Mouse (Mus musculus) lung, postnatal 0 days (tissue): ENCODE measurements around the gene Raver2. TPM values are rescaled to one million over a fixed set of nuclear protein-coding genes. Genes with fewer than 3 reads are reported as not detected.

Experiments used
- ATAC-seq: fragments of 200-750 bp; cut with Nextera tagmentation; 2 replicates; pipeline ENCODE4 v1.8.0; 2017; ENCODE audit warnings: moderate library complexity
- DNase-seq: peaks from one replicate; pipeline ENCODE4 v3.0.0-alpha.2; 2016; ENCODE audit warnings: low spot score
- H3K27ac ChIP-seq: fragments of 300-500 bp; sonication (generic); 2 replicates; pipeline ENCODE4 v1.5.1; 2014; ENCODE audit warnings: antibody characterized with exemption, mild to moderate bottlenecking, low read length, mixed read lengths
- H3K27me3 ChIP-seq: fragments of 300-500 bp; sonication (generic); replicated peaks from 2 replicates; pipeline ENCODE4 v1.6.1; 2014; ENCODE audit warnings: low read length, mixed read lengths; ENCODE audit not compliant: insufficient read depth
- H3K36me3 ChIP-seq: fragments of 300-500 bp; sonication (generic); 2 replicates; pipeline ENCODE4 v1.6.1; 2014; ENCODE audit warnings: low read length, mixed read lengths; ENCODE audit not compliant: insufficient read depth
- H3K4me1 ChIP-seq: fragments of 300-500 bp; sonication (generic); 2 replicates; pipeline ENCODE4 v1.6.1; 2014; ENCODE audit warnings: antibody characterized with exemption, low read depth, low read length, mixed read lengths; ENCODE audit not compliant: insufficient read depth
- H3K4me2 ChIP-seq: fragments of 300-500 bp; sonication (generic); replicated peaks from 2 replicates; pipeline ENCODE4 v1.6.1; 2014; ENCODE audit warnings: low read depth, mild to moderate bottlenecking, low read length, moderate library complexity, mixed read lengths
- H3K4me3 ChIP-seq: fragments of 300-500 bp; sonication (generic); 2 replicates; pipeline ENCODE4 v1.5.1; 2014; ENCODE audit warnings: low read depth, low read length
- H3K9ac ChIP-seq: fragments of 300-500 bp; sonication (generic); replicated peaks from 2 replicates; pipeline ENCODE4 v1.6.1; 2014; ENCODE audit warnings: low read depth, mild to moderate bottlenecking
- H3K9me3 ChIP-seq: fragments of 300-500 bp; sonication (generic); 2 replicates; pipeline ENCODE4 v1.6.1; 2016; ENCODE audit warnings: low read length, mixed read lengths
- CTCF ChIP-seq: IDR thresholded peaks from 2 replicates; pipeline ENCODE4 v1.5.1; 2016; ENCODE audit warnings: antibody characterized with exemption, mild to moderate bottlenecking
- EP300 ChIP-seq: IDR thresholded peaks from 2 replicates; pipeline ENCODE4 v1.6.1; 2016; ENCODE audit warnings: antibody characterized with exemption, mild to moderate bottlenecking, control low read depth
- WGBS: fragments of 180-500 bp; shearing (Covaris S2); extraction: QIAGEN DNeasy Blood & Tissue Kit; methylation state at CpG from one replicate; pipeline ENCODE4 v1.1.7; 2014; 5-methylcytosine and 5-hydroxymethylcytosine counted together
- polyA plus RNA-seq: library from polyadenylated mRNA; unstranded; fragments of >200 nt; fragmentation: Nextera tagmentation; extraction: Ambion mirVana; gene quantifications from 2 replicates; pipeline ENCODE4 v1.2.1, GENCODE M21; 2015

Raver2 gene
- polyA plus RNA-seq, 1 experiment from 2014 or later: 13.0 TPM

DNA sequence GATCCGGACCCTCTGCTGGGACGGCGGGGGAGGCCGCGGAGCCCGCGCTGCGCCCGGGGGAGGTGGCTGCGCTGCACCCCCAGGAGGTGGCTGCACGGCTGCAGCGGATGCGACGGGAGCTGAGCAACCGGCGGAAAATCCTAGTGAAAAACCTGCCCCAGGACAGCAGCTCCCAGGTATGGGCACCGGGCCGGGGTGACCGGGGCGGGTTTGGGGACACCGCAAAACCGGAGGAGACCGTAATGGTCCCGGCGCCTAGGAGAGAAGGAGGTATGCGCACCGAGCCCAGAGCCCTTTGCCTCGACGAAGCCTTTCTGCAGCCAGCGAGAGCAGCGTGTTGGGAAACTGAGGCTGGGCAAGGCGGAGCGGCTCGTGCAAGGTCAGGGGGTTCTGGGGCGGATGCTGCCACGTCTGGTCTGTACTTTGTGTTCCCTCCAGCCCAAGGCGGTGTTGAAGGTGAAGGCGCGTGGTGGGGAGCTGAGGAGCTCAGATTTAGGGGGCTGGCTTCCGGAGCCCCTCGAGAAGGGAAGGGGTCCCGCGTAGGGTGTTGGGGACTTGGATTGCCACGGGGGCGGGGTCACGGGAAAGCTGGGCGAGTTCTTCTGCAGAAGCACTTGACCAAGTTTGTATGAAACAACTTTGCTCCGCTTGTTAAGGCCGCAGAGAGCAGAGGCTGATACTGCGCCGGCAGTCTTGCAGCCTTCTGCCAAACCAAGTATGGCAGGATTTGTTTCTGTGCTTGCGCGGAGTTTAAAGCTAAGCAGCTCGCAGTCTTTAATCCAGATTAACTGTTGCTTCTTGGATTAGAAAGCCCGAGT, 580 bp downstream of the Raver2 start:
- H3K4me2 ChIP-seq: peak overlapping the region; percentile 98
- TF ChIP-seq EP300 (no peak), CTCF (no peak)
- H3K9me3 ChIP-seq: no peaks in the 10 kb centered on the region
- ATAC-seq (peak; percentile 69), DNase-seq (peak; percentile 53)
- WGBS: 3% methylated on average over 55 of the region's 55 CpGs
- H3K9ac ChIP-seq: peak overlapping the region; percentile 52
- no peaks in the 10 kb centered on the region for H3K27me3 ChIP-seq
- peak overlapping the region; percentile 78 for H3K4me3 ChIP-seq
- peak overlapping the region; percentile 72 for H3K27ac ChIP-seq
- H3K36me3 ChIP-seq: no peaks in the 10 kb centered on the region
- no peaks in the 10 kb centered on the region; the same call in 1 of the 2 replicates for H3K4me1 ChIP-seq

DNA sequence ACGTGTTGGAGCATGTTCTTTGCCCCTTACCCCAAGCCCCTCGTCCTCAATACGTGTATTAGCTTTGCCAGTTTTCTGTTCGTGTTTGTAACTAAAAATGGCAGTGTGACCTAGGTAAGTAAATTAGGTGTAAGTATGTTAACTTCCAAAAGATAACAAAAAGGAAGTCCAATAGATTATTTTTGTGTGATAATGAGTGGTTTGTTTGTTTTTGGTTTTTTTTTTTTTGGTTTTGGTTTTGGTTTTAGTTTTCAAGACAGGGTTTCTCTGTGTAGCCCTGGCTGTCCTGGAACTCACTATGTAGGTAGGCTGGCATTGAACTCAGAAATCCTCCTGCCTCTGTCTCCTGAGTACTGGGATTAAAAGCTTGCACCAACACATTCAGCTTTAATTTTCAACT, 2.8 kb downstream of the Raver2 start:
- Histone ChIP-seq H3K36me3 (no peaks in the 10 kb centered on the region), H3K4me3 (no peak overlapping the region), H3K27ac (no peak overlapping the region), H3K4me1 (no peaks in the 10 kb centered on the region; the same call in 1 of the 2 replicates), H3K27me3 (no peaks in the 10 kb centered on the region), H3K4me2 (no peak overlapping the region), H3K9me3 (no peaks in the 10 kb centered on the region), H3K9ac (no peak overlapping the region)
- ATAC-seq: no peak
- no peak for DNase-seq
- WGBS: 73% methylated on average over 4 of the region's 4 CpGs
- TF ChIP-seq EP300: no peak
- no peak for TF ChIP-seq CTCF

GRCm38 (mm10) chr4:101076425-101076824, 7.6 kb downstream of the Raver2 start:
- Histone ChIP-seq H3K4me1 (0 out of 2 replicates have a peak, but pooled peaks cover under 1% of the 10 kb centered on the region), H3K27me3 (no peaks in the 10 kb centered on the region), H3K27ac (no peak overlapping the region), H3K4me3 (no peak overlapping the region), H3K4me2 (no peak overlapping the region), H3K9me3 (no peaks in the 10 kb centered on the region), H3K9ac (no peak overlapping the region), H3K36me3 (no peaks in the 10 kb centered on the region)
- ATAC-seq (no peak), DNase-seq (no peak)
- no peak for TF ChIP-seq EP300
- no peak for TF ChIP-seq CTCF
- WGBS: 46% methylated on average over 3 of the region's 3 CpGs

DNA sequence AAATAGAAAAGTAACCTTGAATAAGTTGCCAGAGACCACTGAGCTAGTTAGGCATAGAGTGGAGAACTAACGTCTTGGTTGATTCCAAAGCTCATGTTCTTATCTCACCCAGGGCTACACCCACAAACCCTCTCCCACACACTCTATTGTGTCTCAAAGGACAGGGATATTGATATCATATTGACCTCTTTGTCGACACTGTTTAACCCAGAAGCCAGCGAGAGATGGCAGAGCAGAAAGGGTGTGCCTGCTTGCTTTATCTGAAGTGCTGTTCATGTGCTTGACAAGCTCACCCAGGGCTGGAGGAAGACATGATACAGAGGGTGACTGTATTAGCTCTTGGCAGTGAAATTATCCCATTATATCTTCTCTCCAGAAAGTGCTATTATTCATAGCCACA, 11.2 kb downstream of the Raver2 start:
- H3K4me1 ChIP-seq: 0 out of 2 replicates have a peak, but pooled peaks cover 5% of the 10 kb centered on the region
- H3K36me3 ChIP-seq: no peaks in the 10 kb centered on the region
- H3K4me2 ChIP-seq: no peak overlapping the region
- ATAC-seq (no peak), DNase-seq (no peak)
- no peak overlapping the region for H3K27ac ChIP-seq
- no peak overlapping the region for H3K9ac ChIP-seq
- no peak for TF ChIP-seq CTCF
- no peak for TF ChIP-seq EP300
- no peaks in the 10 kb centered on the region for H3K27me3 ChIP-seq
- no peak overlapping the region for H3K4me3 ChIP-seq
- H3K9me3 ChIP-seq: no peaks in the 10 kb centered on the region
- WGBS: 25% methylated on average over 3 of the region's 3 CpGs

GRCm38 (mm10) chr4:101082176-101082888, 13.5 kb downstream of the Raver2 start:
- Histone ChIP-seq H3K27me3 (no peaks in the 10 kb centered on the region), H3K36me3 (no peaks in the 10 kb centered on the region), H3K9ac (no peak overlapping the region), H3K4me3 (no peak overlapping the region), H3K4me1 (0 out of 2 replicates have a peak, but pooled peaks cover 5% of the 10 kb centered on the region), H3K27ac (peak overlapping the region; percentile 2; the same call in 1 of the 2 replicates), H3K9me3 (no peaks in the 10 kb centered on the region), H3K4me2 (no peak overlapping the region)
- TF ChIP-seq EP300: no peak
- no peak for TF ChIP-seq CTCF
- 35% methylated on average over 17 of the region's 17 CpGs for WGBS
- peak; percentile 40; the same call in 1 of the 2 replicates for ATAC-seq
- DNase-seq: peak; percentile 48

DNA sequence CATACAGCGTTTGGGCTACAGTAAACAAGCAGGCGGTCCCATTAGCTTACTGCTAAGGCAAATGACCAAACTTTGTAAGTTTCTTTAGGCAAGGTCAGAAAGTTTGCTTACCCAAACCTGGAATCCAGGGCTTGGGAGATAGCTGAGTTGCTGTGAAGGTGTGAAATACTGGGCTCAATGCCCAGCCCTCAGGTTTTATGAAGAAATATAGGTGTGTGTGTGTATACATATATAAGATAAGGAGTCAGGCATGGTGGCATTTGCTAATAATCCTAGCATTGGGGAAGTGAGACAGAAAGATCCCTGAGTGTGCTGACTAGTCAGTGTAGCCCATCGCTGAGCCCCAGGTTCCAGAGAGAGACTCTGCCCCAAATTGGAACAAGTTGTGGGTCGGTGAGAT, 16.1 kb downstream of the Raver2 start:
- H3K4me1 ChIP-seq: 0 out of 2 replicates have a peak, but pooled peaks cover 5% of the 10 kb centered on the region
- H3K4me2 ChIP-seq: no peak overlapping the region
- no peak overlapping the region for H3K9ac ChIP-seq
- DNase-seq: peak; percentile 16
- no peaks in the 10 kb centered on the region for H3K9me3 ChIP-seq
- no peak overlapping the region for H3K27ac ChIP-seq
- no peaks in the 10 kb centered on the region for H3K36me3 ChIP-seq
- no peaks in the 10 kb centered on the region for H3K27me3 ChIP-seq
- WGBS: 68% methylated on average over 4 of the region's 4 CpGs
- TF ChIP-seq CTCF (no peak), EP300 (no peak)
- H3K4me3 ChIP-seq: no peak overlapping the region
- ATAC-seq: no peak
